Mouse (Mus musculus) limb, embryonic 12.5 days (tissue): Measurements from ENCODE around the gene Thoc5. TPM values are rescaled to one million over a fixed set of nuclear protein-coding genes. Genes with fewer than 3 reads are reported as not detected.

Experiments used
- microRNA-seq: library from miRNA; unstranded; fragments of <30 nt; microRNA quantifications from one replicate; pipeline ENCODE4, GENCODE M21; 2017
- polyA plus RNA-seq: library from polyadenylated mRNA; unstranded; fragments of >200 nt; fragmentation: Nextera tagmentation; extraction: Ambion mirVana; gene quantifications from 2 replicates; pipeline ENCODE4 v1.2.1, GENCODE M21; 2016

The Thoc5 gene
- polyA plus RNA-seq, 1 experiment from 2014 or later: 44.3 TPM

Small RNA genes lying within 50 kb of the gene (microRNA-seq; reads per million reads assigned to microRNA genes)
- gene Mir6918: 0.70 reads per million

Other genes with a start within 250 kb of the Thoc5 start
- gene Uqcr10, start 191.0 kb upstream of the Thoc5 start, polyA plus RNA-seq: 646 and 679 TPM in 2 replicates
- 75.7 and 76.7 TPM in 2 replicates for gene Zmat5, start 190.6 kb upstream of the Thoc5 start, polyA plus RNA-seq
- 0.08 TPM in 2 replicates for gene Cabp7, start 148.5 kb upstream of the Thoc5 start, polyA plus RNA-seq
- gene Nf2, start 45.8 kb upstream of the Thoc5 start, polyA plus RNA-seq: 59.8 and 68.0 TPM in 2 replicates
- gene Nipsnap1, start 21.4 kb upstream of the Thoc5 start, polyA plus RNA-seq: 85.8 and 87.1 TPM in 2 replicates
- 0.19 and 0.27 TPM in 2 replicates for gene Nefh, start 52.7 kb downstream of the Thoc5 start, polyA plus RNA-seq
- 48.8 and 54.8 TPM in 2 replicates for gene Ap1b1, start 91.5 kb downstream of the Thoc5 start, polyA plus RNA-seq
- gene Rasl10a, start 162.8 kb downstream of the Thoc5 start, polyA plus RNA-seq: 2.8 and 3.2 TPM in 2 replicates
- gene Gas2l1, start 170.0 kb downstream of the Thoc5 start, polyA plus RNA-seq: 40.5 and 44.9 TPM in 2 replicates
- gene Rhbdd3, start 203.6 kb downstream of the Thoc5 start, polyA plus RNA-seq: 23.2 and 24.8 TPM in 2 replicates
- 1,006 and 1,007 TPM in 2 replicates for gene Ewsr1, start 203.9 kb downstream of the Thoc5 start, polyA plus RNA-seq